Mouse (Mus musculus): Measurements from ENCODE around the gene Mst1.

Mst1 gene

GRCm38 (mm10) chr9:108104766-108105548 is 24.7 kb downstream of the Mst1 start:
- DNase-seq = peak; percentile 62 to 64

DNA sequence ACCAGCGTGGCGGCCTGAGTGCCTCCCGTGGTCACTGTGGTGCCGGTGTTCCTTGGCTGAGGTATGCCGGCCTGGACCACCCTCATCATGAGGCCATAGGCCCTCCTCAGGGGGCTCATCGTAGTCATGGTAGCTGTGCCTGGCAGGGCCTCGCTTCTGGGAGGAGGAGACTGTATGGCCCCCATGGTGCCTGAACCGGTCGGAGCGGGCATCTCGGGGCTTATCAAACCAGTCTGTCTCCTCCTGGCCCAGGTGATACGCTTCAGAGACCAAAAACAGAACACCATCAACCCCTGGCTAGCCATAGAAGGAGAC is 25.3 kb downstream of the Mst1 start:
- DNase-seq = no peak

- DNase-seq = no peak
These were observed 25.9 kb downstream of the Mst1 start for GRCm38 (mm10) chr9:108106090-108106489.

GRCm38 (mm10) chr9:108107867-108108266 is 27.6 kb downstream of the Mst1 start:
- no peak for DNase-seq

DNA sequence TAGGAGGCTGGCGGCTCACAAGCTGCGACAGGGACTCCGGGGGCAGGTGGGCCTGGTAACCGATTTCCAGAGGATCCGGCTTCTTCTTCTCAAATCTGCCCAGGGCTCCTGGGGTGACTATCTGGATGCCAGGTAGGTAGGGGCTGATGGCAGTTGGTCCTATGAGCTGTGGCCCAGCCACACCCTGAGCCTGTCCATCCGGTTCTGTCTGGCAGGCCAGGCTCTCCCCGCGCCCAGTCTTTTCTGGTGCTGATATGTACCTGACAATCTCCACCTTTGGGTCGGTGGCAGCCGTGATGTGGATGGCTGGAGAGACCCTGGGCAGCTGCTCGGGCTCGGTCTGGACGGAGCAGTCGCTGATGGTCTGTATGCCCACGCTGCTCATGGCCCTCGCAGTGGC is 29.9 kb downstream of the Mst1 start:
- no peak for DNase-seq

DNA sequence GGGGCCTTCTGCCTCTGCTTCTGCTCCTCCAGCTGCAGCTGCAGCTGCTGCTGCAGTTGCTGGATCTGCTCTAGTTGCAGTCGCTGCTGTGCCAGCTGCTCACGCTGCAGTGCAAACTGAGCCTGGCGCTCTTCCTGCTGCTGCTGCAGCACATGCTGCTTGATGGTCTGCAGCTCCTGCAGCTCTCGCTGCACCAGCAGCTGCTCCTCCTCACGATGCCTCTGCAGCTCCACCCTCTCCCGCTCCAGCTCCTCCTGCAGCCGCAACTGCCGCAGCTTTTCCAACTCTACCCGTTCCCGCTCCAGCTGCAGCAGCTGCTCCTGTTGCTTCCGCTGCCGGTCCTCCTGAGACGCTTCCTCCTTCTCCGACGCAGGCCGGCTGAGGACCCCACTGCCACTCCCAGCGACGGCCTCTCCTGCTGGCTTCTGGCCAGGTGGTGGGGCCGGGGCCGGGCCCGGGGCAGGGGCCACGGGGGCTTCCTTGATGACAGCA is 30.9 kb downstream of the Mst1 start:
- no peak for DNase-seq

GRCm38 (mm10) chr9:108111593-108112121 is 31.4 kb downstream of the Mst1 start:
- no peak for DNase-seq

- DNase-seq = peak; percentile 71 to 78
These were observed 32.6 kb downstream of the Mst1 start for GRCm38 (mm10) chr9:108112719-108113340.

DNA sequence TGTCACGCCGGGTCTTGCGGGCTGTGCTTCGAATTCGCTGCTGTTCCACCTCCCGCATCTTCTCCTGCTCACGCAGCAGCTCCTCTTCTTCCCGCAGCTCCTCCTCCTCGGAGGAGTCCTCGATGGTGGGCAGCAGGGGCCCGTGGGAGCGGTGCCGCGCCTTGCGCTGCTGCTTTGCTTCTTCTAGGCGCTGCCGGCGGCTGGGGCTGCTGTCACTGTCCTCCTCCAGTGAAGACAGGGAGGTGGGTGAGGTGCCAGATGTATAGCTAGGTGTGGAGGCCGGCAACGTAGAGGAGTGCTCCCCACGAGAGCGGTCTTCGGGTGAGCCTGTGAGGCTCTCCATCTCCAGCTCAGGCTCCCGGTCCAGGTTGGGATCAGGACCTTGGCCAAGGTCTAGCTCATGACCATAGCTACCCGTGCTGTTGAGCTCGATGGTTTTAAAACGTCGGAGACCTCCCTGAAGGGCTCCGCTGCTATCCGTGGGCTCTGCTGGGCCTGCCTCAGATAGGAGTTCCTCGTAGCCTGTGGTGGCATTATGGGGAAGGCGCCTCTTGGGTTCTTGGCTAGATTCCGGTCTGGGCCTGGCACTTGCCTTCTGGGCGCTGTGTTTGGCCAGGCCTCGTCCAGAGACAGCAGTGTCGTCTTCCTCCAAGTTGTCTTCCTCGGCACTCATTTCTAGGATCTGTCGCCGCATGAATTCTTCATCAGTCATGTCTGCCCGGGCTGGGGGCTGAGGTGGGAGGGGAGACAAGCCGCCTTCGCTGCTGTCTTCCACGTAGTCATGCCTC is 35.2 kb downstream of the Mst1 start:
- no peak for DNase-seq

GRCm38 (mm10) chr9:108117143-108117542 is 36.9 kb downstream of the Mst1 start:
- no peak for DNase-seq

GRCm38 (mm10) chr9:108119891-108120411 is 39.7 kb downstream of the Mst1 start:
- DNase-seq = peak in 1 of 2 experiments; percentile 60

GRCm38 (mm10) chr9:108120671-108121070 is 40.4 kb downstream of the Mst1 start:
- no peak for DNase-seq

DNA sequence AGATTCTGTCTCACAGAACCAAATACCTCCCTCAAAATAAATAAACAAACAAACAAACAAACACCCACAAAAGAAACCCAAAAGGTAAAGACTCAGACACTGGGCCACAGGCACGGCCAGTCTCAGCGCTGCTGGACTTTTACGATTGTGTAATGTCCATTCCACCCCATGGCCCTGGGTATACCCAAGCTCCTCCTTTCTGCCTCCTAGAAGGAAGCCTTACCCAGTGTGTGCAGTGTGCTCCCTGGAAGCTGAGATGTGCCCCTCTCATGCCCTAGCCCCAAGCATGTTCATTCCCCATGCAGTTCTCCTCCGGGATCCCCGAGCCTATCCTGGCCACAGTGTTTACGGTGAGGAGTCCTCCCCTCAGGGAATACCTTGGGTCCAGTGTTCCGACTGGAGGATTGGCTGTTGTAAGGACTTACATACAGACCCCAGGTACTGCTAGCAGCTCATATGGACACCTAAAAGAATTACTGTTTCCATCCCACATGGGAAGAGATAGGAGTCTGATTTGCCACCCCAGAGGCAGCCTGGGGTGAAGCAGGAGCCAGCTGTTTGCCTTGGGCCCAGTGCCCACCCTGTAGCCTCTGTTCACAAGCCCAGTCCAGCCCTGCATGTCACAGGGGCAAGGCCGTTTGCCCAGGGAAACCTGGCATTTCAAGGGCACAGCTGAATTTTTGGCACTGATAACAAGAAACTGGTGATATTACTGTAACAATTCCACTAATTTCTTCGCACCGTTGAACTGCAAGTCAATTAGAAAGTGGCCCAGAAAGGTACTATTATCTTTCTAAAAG is 41.1 kb downstream of the Mst1 start:
- DNase-seq = no peak

DNA sequence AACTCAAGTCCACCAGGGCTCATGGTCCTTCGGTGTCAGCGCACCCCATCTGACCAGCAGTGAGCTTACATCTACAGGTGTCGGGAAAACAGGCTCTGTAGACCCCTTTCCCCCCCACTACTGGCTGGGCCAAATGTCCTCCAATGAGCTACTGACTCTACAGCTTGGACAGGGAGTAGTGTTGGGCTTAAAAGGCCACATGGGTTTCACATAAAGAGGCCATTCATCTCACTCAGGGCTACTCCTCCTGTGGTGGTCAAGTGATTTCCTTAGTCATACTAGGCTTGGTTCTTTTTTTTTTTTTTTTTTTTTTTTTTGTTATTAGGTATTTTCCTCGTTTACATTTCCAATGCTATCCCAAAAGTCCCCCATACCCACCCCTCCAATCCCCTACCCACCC is 43.7 kb downstream of the Mst1 start:
- DNase-seq = no peak

DNA sequence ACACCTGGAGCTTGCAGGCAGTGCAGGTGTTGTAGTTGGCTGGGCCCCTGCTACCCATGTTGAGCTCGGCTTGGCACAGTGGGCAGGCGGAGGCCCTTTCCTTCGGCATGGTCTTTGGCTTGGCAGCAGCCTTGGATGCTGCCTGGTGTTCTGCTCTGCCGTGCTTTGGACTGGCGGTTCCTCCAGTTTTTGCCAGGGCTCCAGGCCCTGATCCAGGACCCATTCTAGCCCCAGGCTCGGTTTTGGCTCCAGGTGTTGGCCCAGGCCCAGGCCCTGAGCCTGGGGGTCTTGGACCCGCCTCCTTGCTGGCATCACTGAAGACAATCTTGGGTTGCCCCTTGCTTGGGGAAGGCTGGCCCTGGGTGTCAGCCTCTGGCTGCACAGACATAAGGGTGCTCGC is 45.5 kb downstream of the Mst1 start:
- no peak for DNase-seq

GRCm38 (mm10) chr9:108126436-108127180 is 46.4 kb downstream of the Mst1 start:
- no peak for DNase-seq

GRCm38 (mm10) chr9:108128248-108128647 is 48.0 kb downstream of the Mst1 start:
- DNase-seq = no peak

GRCm38 (mm10) chr9:108129042-108129948 is 49.1 kb downstream of the Mst1 start:
- no peak for DNase-seq

DNA sequence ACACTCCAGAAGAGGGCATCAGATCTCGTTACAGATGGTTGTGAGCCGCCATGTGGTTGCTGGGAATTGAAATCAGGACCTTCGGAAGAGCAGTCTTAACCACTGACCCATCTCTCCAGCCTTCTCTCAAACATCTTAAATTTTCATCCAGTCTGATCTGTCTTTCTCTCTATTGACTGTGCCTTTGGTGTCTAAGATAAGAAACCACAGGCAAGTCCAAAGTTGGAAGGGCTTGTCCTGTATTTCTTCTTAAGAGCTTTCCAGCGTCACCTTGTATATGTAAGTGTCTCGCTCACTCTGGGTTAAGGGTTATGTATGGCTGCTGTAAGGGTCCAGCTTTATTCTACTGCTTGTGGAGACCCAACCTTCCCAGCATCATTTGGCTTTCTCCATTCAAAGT is 51.3 kb downstream of the Mst1 start:
- DNase-seq = no peak

DNA sequence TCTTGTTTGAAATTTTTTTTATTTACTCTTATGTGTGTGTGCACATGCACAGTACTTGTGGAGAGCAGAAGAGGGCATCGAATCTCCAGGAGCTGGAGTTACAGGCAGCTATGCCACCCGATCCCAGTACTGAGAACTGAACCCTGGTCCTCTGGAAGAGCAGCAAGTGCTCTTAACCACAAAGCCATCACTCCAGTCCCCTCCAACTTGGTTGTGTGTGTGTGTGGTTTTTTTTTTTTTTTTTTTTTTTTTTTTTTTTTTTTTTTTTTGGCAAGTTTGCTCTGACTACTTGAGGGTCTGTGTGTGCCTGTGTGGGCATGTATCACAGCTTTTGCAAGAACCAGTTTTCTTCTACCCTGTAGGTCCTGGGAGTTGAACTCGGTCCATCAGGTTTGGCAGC is 52.1 kb downstream of the Mst1 start:
- DNase-seq = no peak

All from cerebellum, postnatal 14 days (tissue).